Mouse (Mus musculus) myocyte (in vitro differentiated cells): ENCODE results near the gene Dnttip2. TPM values are rescaled to one million over a fixed set of nuclear protein-coding genes. Genes with fewer than 3 reads are reported as not detected.
"Not testable (repeated sequence)": the region's sequence is repeated elsewhere in the genome, so short reads cannot be mapped to it uniquely, and the experiment has no call there.

Source experiments
- H3K27me3 ChIP-seq: one replicate; pipeline ENCODE4 v1.6.1; 2011; ENCODE audit not compliant: control insufficient read depth, insufficient read depth, insufficient read length
- H3K36me3 ChIP-seq: one replicate; pipeline ENCODE4 v1.6.1; 2011; ENCODE audit not compliant: control insufficient read depth, insufficient read depth
- H3K4me2 ChIP-seq: one replicate; pipeline ENCODE4 v1.6.1; 2011; ENCODE audit warnings: low read depth, control low read depth
- H3K4me3 ChIP-seq: one replicate; pipeline ENCODE4 v1.5.1; 2011; ENCODE audit warnings: mild to moderate bottlenecking, control low read depth, moderate library complexity
- H3K79me2 ChIP-seq: one replicate; pipeline ENCODE4 v1.6.1; 2011; ENCODE audit not compliant: control insufficient read depth, insufficient read depth
- H3ac ChIP-seq: one replicate; pipeline ENCODE4 v1.6.1; 2011; ENCODE audit not compliant: control insufficient read depth, insufficient read length
- CEBPB ChIP-seq: IDR thresholded peaks from 2 replicates; pipeline ENCODE4 v1.6.1; 2011; ENCODE audit warnings: mild to moderate bottlenecking, moderate library complexity; ENCODE audit not compliant: poor library complexity, insufficient read depth, severe bottlenecking
- E2F4 ChIP-seq: IDR thresholded peaks from one replicate; pipeline ENCODE4 v1.6.1; 2011; ENCODE audit warnings: mild to moderate bottlenecking, control low read depth, moderate library complexity; ENCODE audit not compliant: insufficient read depth
- MAX ChIP-seq: IDR thresholded peaks from one replicate; pipeline ENCODE4 v1.6.1; 2011; ENCODE audit warnings: low read depth, mild to moderate bottlenecking, control low read depth
- MYOD1 ChIP-seq, 3 experiments: IDR thresholded peaks; one replicate each; pipeline ENCODE4 v1.6.1; 2011; ENCODE audit warnings: control low read depth in 2 of 3, low read depth in 2 of 3, mild to moderate bottlenecking in 2 of 3, moderate library complexity in 1 of 3; ENCODE audit not compliant: insufficient read length in 2 of 3, control insufficient read depth in 1 of 3
- MYOG ChIP-seq, 3 experiments: IDR thresholded peaks; one replicate each; pipeline ENCODE4 v1.6.1; 2011; ENCODE audit warnings: control low read depth in 2 of 3, low read depth in 2 of 3, mild to moderate bottlenecking in 2 of 3; ENCODE audit not compliant: insufficient read length in 2 of 3, control insufficient read depth in 1 of 3, insufficient read depth in 1 of 3
- POLR2A ChIP-seq: IDR thresholded peaks from one replicate; pipeline ENCODE4 v1.6.1; 2011; ENCODE audit warnings: low read depth, mild to moderate bottlenecking, control low read depth, moderate library complexity; ENCODE audit not compliant: insufficient read length
- POLR2AphosphoS2 ChIP-seq: IDR thresholded peaks from one replicate; pipeline ENCODE4 v1.6.1; 2011; ENCODE audit warnings: low read depth, control low read depth; ENCODE audit not compliant: insufficient read length
- REST ChIP-seq: IDR thresholded peaks from one replicate; pipeline ENCODE4 v1.6.1; 2011; ENCODE audit warnings: mild to moderate bottlenecking, control low read depth, moderate library complexity; ENCODE audit not compliant: insufficient read depth, insufficient read length
- SRF ChIP-seq: IDR thresholded peaks from one replicate; pipeline ENCODE4 v1.6.1; 2011; ENCODE audit warnings: low read depth; ENCODE audit not compliant: control insufficient read depth, insufficient read length
- TCF12 ChIP-seq: IDR thresholded peaks from one replicate; pipeline ENCODE4 v1.6.1; 2011; ENCODE audit warnings: mild to moderate bottlenecking, control low read depth; ENCODE audit not compliant: poor library complexity, insufficient read depth, severe bottlenecking
- TCF3 ChIP-seq: IDR thresholded peaks from one replicate; pipeline ENCODE4 v1.6.1; 2011; ENCODE audit warnings: low read depth, control low read depth; ENCODE audit not compliant: insufficient read length
- USF1 ChIP-seq: IDR thresholded peaks from one replicate; pipeline ENCODE4 v1.6.1; 2011; ENCODE audit warnings: low read depth, mild to moderate bottlenecking, control low read depth, moderate library complexity
- polyA plus RNA-seq: library from polyadenylated mRNA; unstranded; fragments of >200 nt; fragmentation: generic; extraction: Trizol; gene quantifications from one replicate; pipeline ENCODE4 v1.2.1, GENCODE M21; 2012; ENCODE audit warnings: missing spikeins

Gene Dnttip2
- polyA plus RNA-seq, 1 experiment, result 18.5 TPM

GRCm38 (mm10) chr3:122269986-122270385 is 4.2 kb upstream of the Dnttip2 start:
- Histone ChIP-seq H3K4me2 (no peak overlapping the region), H3K4me3 (no peak overlapping the region), H3K79me2 (peaks cover 8% of the 10 kb centered on the region), H3K27me3 (no peaks in the 10 kb centered on the region), H3ac (no peak overlapping the region), H3K36me3 (no peaks in the 10 kb centered on the region)
- TF ChIP-seq USF1 (no peak), POLR2A (no peak), SRF (no peak), TCF12 (no peak), MAX (no peak), POLR2AphosphoS2 (no peak), TCF3 (no peak), E2F4 (no peak)

DNA sequence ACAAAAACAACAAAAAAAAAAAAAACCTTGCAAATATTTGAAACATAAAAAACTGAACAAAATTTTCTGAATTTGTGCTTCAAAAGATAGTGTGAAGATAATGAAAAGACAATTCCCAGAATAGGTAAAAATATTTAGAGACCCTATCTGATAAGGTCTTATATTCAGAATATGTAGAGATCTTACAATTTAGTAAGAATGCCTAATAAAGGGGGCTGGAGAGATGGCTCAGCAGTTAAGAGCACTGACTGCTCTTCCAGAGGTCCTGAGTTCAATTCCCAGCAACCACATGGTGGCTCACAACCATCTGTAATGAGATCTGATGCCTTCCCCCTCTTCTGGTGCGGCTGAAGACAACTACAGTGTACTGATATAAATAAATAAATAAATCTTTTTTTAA is 1.6 kb upstream of the Dnttip2 start:
- not testable (repeated sequence) for H3ac ChIP-seq, H3K36me3 ChIP-seq, H3K4me3 ChIP-seq, H3K27me3 ChIP-seq, H3K4me2 ChIP-seq
- H3K79me2 ChIP-seq, result peaks cover 34% of the 10 kb centered on the region

DNA sequence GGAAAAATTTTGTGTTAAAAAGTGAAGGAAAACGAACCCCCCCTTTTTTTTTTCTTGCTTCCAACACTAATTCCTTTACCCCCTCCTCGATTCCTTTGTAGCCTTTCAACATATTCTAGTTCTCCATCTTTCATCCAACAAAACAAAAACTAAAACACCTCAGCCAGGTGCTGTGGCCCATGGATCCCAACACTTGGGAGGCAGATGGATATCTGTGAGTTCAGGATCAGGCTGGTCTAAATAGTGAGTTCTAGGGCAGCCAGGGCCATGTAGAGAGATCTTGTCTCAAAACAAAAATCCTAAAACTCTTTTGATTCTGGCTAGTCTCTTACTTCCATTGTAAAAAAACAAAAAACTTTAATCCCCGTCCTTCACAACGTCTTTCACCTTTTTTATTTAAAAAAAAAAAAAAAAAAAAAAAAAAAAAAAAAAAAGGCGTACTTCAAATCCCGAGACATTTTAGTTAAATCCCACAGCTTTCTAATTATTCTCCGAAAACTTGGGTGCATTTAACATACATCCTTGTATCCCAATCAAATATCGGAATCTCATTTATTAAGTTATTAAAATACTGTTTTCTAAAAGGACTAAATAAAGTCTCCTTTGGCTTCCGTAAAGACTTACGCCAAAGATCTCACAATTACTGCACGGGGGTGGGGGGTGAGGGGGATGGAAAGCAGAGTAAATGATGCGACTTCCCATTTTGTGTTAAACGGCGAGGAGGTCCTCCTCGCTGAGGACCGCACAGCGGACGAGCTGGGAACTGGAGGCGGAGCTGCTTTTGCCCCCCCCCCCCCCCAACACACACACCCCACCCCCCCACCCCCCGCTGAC is 564 bp upstream of the Dnttip2 start:
- H3K79me2 ChIP-seq, result peaks cover 36% of the 10 kb centered on the region
- peak overlapping the region; percentile 74 for H3K4me2 ChIP-seq
- TF ChIP-seq TCF3 (no peak), POLR2A (peak; percentile 17)
- H3K27me3 ChIP-seq, result no peaks in the 10 kb centered on the region
- peaks cover 16% of the 10 kb centered on the region for H3K36me3 ChIP-seq
- peak overlapping the region; percentile 4 for H3ac ChIP-seq
- H3K4me3 ChIP-seq, result peak overlapping the region; percentile 94

GRCm38 (mm10) chr3:122275111-122275510 is 923 bp downstream of the Dnttip2 start:
- peaks cover 36% of the 10 kb centered on the region for H3K79me2 ChIP-seq
- peaks cover 28% of the 10 kb centered on the region for H3K36me3 ChIP-seq
- H3K4me2 ChIP-seq, result peak overlapping the region; percentile 79
- TF ChIP-seq MYOG (IDR thresholded peaks at IDR 0.05; ENCODE audit: control insufficient read depth in 1 of 3, insufficient read depth in 1 of 3, insufficient read length in 2 of 3, low read depth in 2 of 3), result no peak
- TF ChIP-seq CEBPB, result no peak
- no peak for TF ChIP-seq E2F4
- TF ChIP-seq MYOD1 (IDR thresholded peaks at IDR 0.05; ENCODE audit: control insufficient read depth in 1 of 3, insufficient read length in 2 of 3, low read depth in 2 of 3), result no peak
- no peak for TF ChIP-seq POLR2A
- no peak for TF ChIP-seq USF1
- no peak for TF ChIP-seq REST
- no peak for TF ChIP-seq MAX
- TF ChIP-seq TCF12, result no peak
- TF ChIP-seq SRF, result no peak
- peak overlapping the region; percentile 4 for H3ac ChIP-seq
- no peaks in the 10 kb centered on the region for H3K27me3 ChIP-seq
- H3K4me3 ChIP-seq, result peak overlapping the region; percentile 94

DNA sequence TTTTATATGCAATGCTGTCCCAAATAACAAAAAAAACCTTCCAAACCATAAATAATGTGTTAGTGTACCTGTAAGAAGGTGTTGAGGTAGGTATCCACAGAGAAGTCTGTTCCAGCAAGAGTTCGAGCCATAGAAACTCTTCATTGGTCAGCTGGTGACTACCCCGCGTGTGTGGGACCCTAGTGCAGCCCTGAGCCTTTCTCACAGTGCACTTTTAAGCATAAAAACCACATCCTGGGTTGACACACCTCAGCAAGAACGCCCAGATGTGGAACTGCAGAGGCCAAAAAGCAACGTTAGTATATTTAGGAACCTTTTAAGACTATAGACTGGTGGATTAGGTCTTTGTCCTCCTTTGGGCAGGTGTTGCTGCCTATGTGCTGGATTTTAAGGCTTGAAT is 13.0 kb downstream of the Dnttip2 start:
- H3K27me3 ChIP-seq, result no peaks in the 10 kb centered on the region
- no peak overlapping the region for H3ac ChIP-seq
- no peaks in the 10 kb centered on the region for H3K79me2 ChIP-seq
- TF ChIP-seq CEBPB, result no peak
- no peak for TF ChIP-seq MYOG (IDR thresholded peaks at IDR 0.05; ENCODE audit: control insufficient read depth in 1 of 3, insufficient read depth in 1 of 3, insufficient read length in 2 of 3, low read depth in 2 of 3)
- H3K36me3 ChIP-seq, result peaks cover 35% of the 10 kb centered on the region
- no peak overlapping the region for H3K4me3 ChIP-seq
- H3K4me2 ChIP-seq, result no peak overlapping the region

DNA sequence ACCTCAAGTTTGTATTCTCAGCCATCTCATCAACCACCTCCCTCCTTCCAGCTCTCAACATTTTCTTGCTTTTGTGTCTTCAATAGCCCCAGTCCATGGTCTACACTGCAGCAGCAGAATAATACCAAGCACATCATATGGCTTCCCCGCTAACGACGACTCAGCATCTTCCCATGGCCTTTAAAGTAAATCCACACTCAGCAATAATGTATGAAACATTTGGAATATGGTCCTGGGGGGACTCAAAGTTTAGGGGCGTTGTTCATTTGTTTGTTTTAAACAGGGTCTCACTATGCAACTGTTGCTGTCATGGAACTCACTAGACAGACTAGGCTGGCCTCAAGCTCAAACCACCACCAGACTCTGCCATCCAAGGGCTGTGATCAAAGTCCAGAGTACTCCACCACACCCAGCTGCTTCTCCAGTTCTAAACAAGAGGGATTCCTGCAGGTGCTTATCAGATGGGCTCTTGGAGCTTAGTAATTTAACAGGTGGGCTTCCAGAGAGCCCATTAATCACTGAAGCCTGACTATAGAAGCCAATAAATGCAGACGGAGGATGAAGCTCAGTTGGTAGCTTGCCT is 14.5 kb downstream of the Dnttip2 start:
- TF ChIP-seq REST (no peak), POLR2A (no peak), SRF (no peak), TCF12 (no peak), POLR2AphosphoS2 (no peak), MYOD1 (IDR thresholded peaks at IDR 0.05; ENCODE audit: control insufficient read depth in 1 of 3, insufficient read length in 2 of 3, low read depth in 2 of 3) (no peak), USF1 (no peak), TCF3 (no peak), MYOG (IDR thresholded peaks at IDR 0.05; ENCODE audit: control insufficient read depth in 1 of 3, insufficient read depth in 1 of 3, insufficient read length in 2 of 3, low read depth in 2 of 3) (no peak), E2F4 (no peak), CEBPB (no peak)
- Histone ChIP-seq H3K27me3 (no peaks in the 10 kb centered on the region), H3K79me2 (no peaks in the 10 kb centered on the region), H3K4me3 (no peak overlapping the region), H3ac (no peak overlapping the region), H3K36me3 (peaks cover 20% of the 10 kb centered on the region), H3K4me2 (no peak overlapping the region)

DNA sequence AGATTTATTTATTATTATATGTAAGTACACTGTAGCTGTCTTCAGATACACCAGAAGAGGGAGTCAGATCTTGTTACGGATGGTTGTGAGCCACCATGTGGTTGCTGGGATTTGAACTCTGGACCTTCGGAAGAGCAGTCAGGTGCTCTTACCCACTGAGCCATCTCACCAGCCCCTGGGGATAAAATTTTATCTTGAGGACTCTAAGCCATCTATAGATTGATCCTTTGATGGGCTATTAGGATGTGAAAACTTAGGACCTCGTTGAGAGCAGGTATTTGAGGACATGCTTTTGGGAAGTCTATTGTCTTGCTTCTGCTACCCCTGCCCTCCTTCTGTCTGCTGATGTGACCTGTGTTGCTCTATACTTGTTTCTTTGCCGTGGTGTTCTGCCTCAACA is 15.2 kb downstream of the Dnttip2 start:
- peaks cover 14% of the 10 kb centered on the region for H3K36me3 ChIP-seq
- not testable (repeated sequence) for H3K27me3 ChIP-seq, H3ac ChIP-seq, H3K79me2 ChIP-seq, H3K4me3 ChIP-seq, H3K4me2 ChIP-seq
